Mouse (Mus musculus): ENCODE data around the gene Zfr. TPM values are rescaled to one million over a fixed set of nuclear protein-coding genes. Genes with fewer than 3 reads are reported as not detected.
"Not testable (repeated sequence)": the region's sequence is repeated elsewhere in the genome, so short reads cannot be mapped to it uniquely, and the experiment has no call there.

The Zfr gene
- polyA plus RNA-seq, 1 experiment from 2014 or later: 105 TPM

DNA sequence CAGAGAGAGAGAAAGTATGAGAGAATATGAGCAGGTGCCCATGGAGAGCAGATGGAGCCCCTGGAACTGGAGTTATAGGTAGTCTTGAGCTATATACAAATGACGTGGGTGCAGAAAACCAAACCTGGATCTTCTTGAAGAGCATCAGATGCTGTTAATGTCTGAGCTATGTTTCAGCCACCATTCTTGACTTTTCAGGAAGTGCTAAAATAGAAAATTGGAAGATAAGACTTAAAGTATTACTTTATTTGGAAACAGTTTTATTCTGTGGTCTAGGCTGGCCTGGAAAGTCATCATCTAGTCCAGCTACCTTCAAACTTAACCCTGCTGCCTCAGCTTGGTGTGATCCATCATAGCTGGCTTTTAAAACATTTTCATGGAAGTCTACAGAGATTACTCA, 7.3 kb downstream of the Zfr start:
- H3K27me3 ChIP-seq: no peaks in the 10 kb centered on the region
- ChIA-PET CTCF (interaction anchor here (0.9 to 1.7 kb wide), 4 partner anchors 17 to 148 kb away, joined by 3 to 5 read pairs (median 3); no protein-coding TSS in a partner anchor), POLR2A (no interaction called here)
- no peak for TF ChIP-seq CTCF (IDR thresholded peaks at IDR 0.05)
- ATAC-seq (no peak), DNase-seq (ENCODE audit: low read depth, low spot score) (no peak)
- in situ Hi-C loops (cut with MboI; ENCODE audit: low pct_unique_long_range_greater_than_20kb): no loop called here

DNA sequence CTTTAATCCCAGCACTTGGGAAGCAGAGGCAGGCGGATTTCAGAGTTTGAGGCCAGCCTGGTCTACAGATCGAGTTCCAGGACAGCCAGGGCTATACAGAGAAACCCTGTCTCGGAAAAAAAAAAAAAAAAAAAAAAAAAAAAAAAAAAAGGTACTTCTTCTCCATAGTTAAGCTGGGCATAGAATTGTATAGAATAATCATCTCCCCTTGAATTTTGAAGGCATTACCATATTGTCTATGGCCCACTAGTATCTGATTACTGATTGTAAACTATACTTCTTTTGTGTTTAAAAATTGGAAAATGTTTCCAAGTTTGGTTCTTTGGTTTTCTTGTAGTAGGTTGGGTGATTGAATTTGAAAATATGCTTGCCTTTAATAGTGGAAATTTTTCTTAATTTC, 13.2 kb downstream of the Zfr start:
- POLR2A ChIA-PET; ATAC-seq; H3K27me3 ChIP-seq; DNase-seq (ENCODE audit: low read depth, low spot score); in situ Hi-C loops (cut with MboI; ENCODE audit: low pct_unique_long_range_greater_than_20kb): not testable (repeated sequence)
- CTCF ChIA-PET: interaction anchor here (1.1 to 3.6 kb wide), 4 partner anchors 9 to 20 kb away, joined by 3 to 15 read pairs (median 4); no protein-coding TSS in a partner anchor

DNA sequence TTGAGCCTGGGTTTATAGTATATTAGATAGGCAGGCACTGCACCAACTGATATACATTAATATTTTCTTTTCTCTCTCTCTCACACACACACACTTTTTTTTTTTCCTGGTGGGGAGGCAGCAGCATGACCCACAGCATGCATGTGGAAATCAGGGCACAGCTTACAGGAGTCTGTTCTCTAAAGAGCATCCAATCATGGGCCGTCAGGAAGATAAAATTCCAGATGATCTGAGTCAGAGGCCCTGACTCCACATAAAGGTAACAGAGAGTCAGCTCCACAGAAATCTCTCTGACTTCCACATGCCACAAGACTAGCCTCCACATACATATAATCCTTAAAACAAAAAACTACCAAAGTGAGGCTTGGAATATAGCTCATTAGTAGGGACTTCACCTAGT, 16.9 kb downstream of the Zfr start:
- in situ Hi-C loops (cut with MboI; ENCODE audit: low pct_unique_long_range_greater_than_20kb): no loop called here
- ChIA-PET CTCF (no interaction called here), POLR2A (no interaction called here)
- H3K27me3 ChIP-seq: no peaks in the 10 kb centered on the region
- DNase-seq (ENCODE audit: low read depth, low spot score): no peak
- no peak for ATAC-seq
- no peak for TF ChIP-seq CTCF (IDR thresholded peaks at IDR 0.05)

- DNase-seq (ENCODE audit: low read depth, low spot score) (no peak), ATAC-seq (no peak)
- ChIA-PET CTCF (interaction anchor here (0.8 to 1.2 kb wide), 2 partner anchors 28 to 72 kb away, joined by 3 read pairs; no protein-coding TSS in a partner anchor), POLR2A (interaction anchor here (0.6 kb wide), 1 partner anchor 308 kb away, joined by 3 read pairs; no protein-coding TSS in a partner anchor)
- no peak for TF ChIP-seq CTCF (IDR thresholded peaks at IDR 0.05)
- H3K27me3 ChIP-seq: no peaks in the 10 kb centered on the region
- in situ Hi-C loops (cut with MboI; ENCODE audit: low pct_unique_long_range_greater_than_20kb): no loop called here
Observed at GRCm38 (mm10) chr15:12135368-12135767, 17.7 kb downstream of the Zfr start.

- no peaks in the 10 kb centered on the region for H3K27me3 ChIP-seq
- no peak for TF ChIP-seq CTCF (IDR thresholded peaks at IDR 0.05)
- in situ Hi-C loops (cut with MboI; ENCODE audit: low pct_unique_long_range_greater_than_20kb): no loop called here
- DNase-seq (ENCODE audit: low read depth, low spot score): no peak
- ChIA-PET POLR2A (interaction anchor here (0.6 kb wide), 1 partner anchor 762 kb away, joined by 4 read pairs; no protein-coding TSS in a partner anchor), CTCF (interaction anchor here (1.2 kb wide), 1 partner anchor 27 kb away, joined by 3 read pairs; no protein-coding TSS in a partner anchor)
- no peak for ATAC-seq
Observed at GRCm38 (mm10) chr15:12136371-12136770, 18.7 kb downstream of the Zfr start.

DNA sequence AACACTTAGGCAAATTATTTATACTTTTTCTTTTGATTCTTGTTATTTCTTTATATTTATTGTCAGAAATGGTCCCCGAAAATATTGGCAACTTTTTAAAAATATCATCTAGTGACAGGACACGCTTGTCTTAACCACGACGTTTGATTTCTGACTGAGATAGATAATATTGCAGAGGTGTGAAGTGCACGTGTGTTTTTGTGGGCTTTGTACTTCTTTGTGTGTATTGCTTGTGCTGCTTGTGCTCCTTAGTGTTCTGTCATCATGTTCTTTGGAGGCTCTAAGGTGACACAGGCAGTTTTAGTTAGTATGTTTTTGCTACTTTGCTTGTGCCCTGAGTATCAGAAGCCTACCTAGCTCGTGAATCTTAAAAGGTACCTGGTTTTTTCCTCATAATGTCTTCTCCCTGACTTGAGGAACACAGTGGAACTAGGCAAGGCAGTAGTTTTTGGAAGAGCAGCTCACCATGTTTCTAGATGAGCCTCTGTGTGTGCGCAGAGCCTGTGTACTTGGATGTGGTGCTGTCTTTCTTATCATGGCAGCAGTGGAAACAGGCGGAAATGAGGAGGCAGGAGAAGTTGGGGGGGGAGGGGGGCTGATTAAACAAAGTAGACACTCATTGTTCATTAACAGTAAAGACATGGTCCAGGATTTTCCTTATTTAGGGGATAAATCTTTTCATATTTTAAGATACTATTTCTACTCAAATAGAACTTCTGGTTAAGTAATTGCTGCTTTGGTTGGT, 23.5 kb downstream of the Zfr start:
- DNase-seq (ENCODE audit: low read depth, low spot score) (no peak), ATAC-seq (no peak)
- TF ChIP-seq CTCF (IDR thresholded peaks at IDR 0.05): no peak
- ChIA-PET POLR2A (no interaction called here), CTCF (interaction anchor here (3.1 kb wide), 1 partner anchor 11 kb away, joined by 15 read pairs; no protein-coding TSS in a partner anchor)
- in situ Hi-C loops (cut with MboI; ENCODE audit: low pct_unique_long_range_greater_than_20kb): no loop called here
- H3K27me3 ChIP-seq: no peaks in the 10 kb centered on the region

- in situ Hi-C loops (cut with MboI; ENCODE audit: low pct_unique_long_range_greater_than_20kb): no loop called here
- TF ChIP-seq CTCF (IDR thresholded peaks at IDR 0.05): no peak
- peak; percentile 17 for DNase-seq (ENCODE audit: low read depth, low spot score)
- ChIA-PET POLR2A (no interaction called here), CTCF (no interaction called here)
- no peaks in the 10 kb centered on the region for H3K27me3 ChIP-seq
- peak; percentile 76 for ATAC-seq
Observed at GRCm38 (mm10) chr15:12147423-12147822, 29.8 kb downstream of the Zfr start.

GRCm38 (mm10) chr15:12149501-12149900, 31.9 kb downstream of the Zfr start:
- TF ChIP-seq CTCF (IDR thresholded peaks at IDR 0.05): no peak
- ATAC-seq: no peak

DNA sequence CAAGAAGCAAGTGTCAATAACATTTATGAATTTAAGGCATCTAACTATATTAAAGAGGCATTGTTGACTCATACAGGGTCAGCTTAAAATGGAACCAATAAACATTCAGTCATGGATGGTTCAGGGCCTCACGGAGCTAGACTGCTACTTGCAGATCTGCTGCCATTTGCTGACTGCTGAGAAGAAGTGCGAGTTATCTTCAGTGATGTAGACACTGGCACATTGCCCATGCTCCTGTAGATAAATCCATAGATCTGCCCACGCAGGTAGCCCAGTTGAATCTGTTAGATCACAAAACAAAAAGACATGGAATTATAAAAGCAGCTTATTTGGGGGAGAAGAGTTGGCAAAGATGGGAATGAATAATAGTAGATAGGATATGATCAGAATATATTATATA, 36.1 kb downstream of the Zfr start:
- in situ Hi-C loops (cut with MboI; ENCODE audit: low pct_unique_long_range_greater_than_20kb): no loop called here
- DNase-seq (ENCODE audit: low read depth, low spot score) (no peak), ATAC-seq (no peak)
- CTCF ChIA-PET: interaction anchor here (1.4 kb wide), 1 partner anchor 13 kb away, joined by 4 read pairs; no protein-coding TSS in a partner anchor
- no peak for TF ChIP-seq CTCF (IDR thresholded peaks at IDR 0.05)
- H3K27me3 ChIP-seq: no peaks in the 10 kb centered on the region
- POLR2A ChIA-PET: no interaction called here

More at GRCm38 (mm10) chr15:12149501-12149900, 31.9 kb downstream of the Zfr start:
- DNase-seq (ENCODE audit: low read depth, low spot score): no peak
- POLR2A ChIA-PET: interaction anchor here (0.7 kb wide), 2 partner anchors 42 to 167 kb away, joined by 3 read pairs; no protein-coding TSS in a partner anchor
- CTCF ChIA-PET: interaction anchor here (1.3 to 1.6 kb wide), 3 partner anchors 10 to 18 kb away, joined by 3 to 4 read pairs (median 4); no protein-coding TSS in a partner anchor
- in situ Hi-C loops (cut with MboI; ENCODE audit: low pct_unique_long_range_greater_than_20kb): no loop called here
- no peaks in the 10 kb centered on the region for H3K27me3 ChIP-seq

- no peak for TF ChIP-seq CTCF (IDR thresholded peaks at IDR 0.05)
- no peak for DNase-seq (ENCODE audit: low read depth, low spot score)
- CTCF ChIA-PET: interaction anchor here (0.8 to 2.0 kb wide), 2 partner anchors 10 to 86 kb away, joined by 3 to 4 read pairs; no protein-coding TSS in a partner anchor
- in situ Hi-C loops (cut with MboI; ENCODE audit: low pct_unique_long_range_greater_than_20kb): loop anchor here (25.0 kb wide), 2 partner anchors 384 to 634 kb away; partner anchors contain the start of genes 6030458C11Rik and Drosha
- H3K27me3 ChIP-seq: no peaks in the 10 kb centered on the region
- POLR2A ChIA-PET: interaction anchor here (0.6 to 0.7 kb wide), 3 partner anchors 143 to 1371 kb away, joined by 3 to 5 read pairs (median 3); no protein-coding TSS in a partner anchor
- ATAC-seq: no peak
Observed at GRCm38 (mm10) chr15:12178126-12178525, 60.5 kb downstream of the Zfr start.

DNA sequence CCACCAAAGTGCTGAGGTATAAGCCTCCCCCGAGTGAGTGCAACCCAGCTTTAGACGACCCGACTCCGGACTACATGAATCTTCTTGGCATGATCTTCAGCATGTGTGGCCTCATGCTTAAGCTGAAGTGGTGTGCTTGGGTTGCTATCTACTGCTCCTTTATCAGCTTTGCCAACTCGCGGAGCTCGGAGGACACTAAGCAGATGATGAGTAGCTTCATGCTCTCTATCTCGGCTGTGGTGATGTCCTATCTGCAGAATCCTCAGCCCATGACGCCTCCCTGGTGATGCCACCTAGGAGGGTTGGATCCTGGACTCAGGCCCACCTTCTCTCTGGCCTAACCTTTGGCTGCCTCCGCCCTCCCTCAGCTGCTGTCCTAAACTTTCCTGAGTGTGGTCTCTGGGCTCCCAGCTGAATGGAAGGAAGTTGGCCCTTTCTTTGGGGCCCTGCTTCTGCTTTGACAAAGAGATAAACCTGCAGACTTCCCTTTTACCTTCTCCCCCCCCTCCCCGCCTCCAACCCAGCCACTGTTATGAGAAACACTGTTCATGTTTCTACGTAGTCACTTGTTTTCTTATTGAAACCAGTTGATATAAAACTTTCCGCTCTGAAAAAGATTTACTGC, 63.7 kb downstream of the Zfr start:
- POLR2A ChIA-PET: interaction anchor here (1.6 kb wide), 1 partner anchor 10 kb away, joined by 3 read pairs; no protein-coding TSS in a partner anchor
- in situ Hi-C loops (cut with MboI; ENCODE audit: low pct_unique_long_range_greater_than_20kb): loop anchor here (25.0 kb wide), 2 partner anchors 381 to 631 kb away; partner anchors contain the start of genes 6030458C11Rik and Drosha
- H3K27me3 ChIP-seq; ATAC-seq; CTCF ChIA-PET; DNase-seq (ENCODE audit: low read depth, low spot score): not testable (repeated sequence)
